Mouse (Mus musculus) R1 (cell line): ENCODE data around the gene Lrrc7.
"Not testable (repeated sequence)": the region's sequence is repeated elsewhere in the genome, so short reads cannot be mapped to it uniquely, and the experiment has no call there.

Experiments used
- DNase-seq: peaks from one replicate; pipeline ENCODE4 v3.0.0-alpha.2; 2018; ENCODE audit warnings: low read depth, low spot score

The Lrrc7 gene

GRCm38 (mm10) chr3:158168454-158168853 lies 393.6 kb downstream of the Lrrc7 start:
- peak; percentile 45 for DNase-seq

- DNase-seq, result peak; percentile 10
Measured at GRCm38 (mm10) chr3:158165004-158165403, 397.0 kb downstream of the Lrrc7 start.

GRCm38 (mm10) chr3:158164452-158164851 lies 397.6 kb downstream of the Lrrc7 start:
- no peak for DNase-seq

- DNase-seq, result no peak
Measured at GRCm38 (mm10) chr3:158163127-158163526, 398.9 kb downstream of the Lrrc7 start.

- DNase-seq, result no peak
Measured at GRCm38 (mm10) chr3:158161924-158162490, 400.0 kb downstream of the Lrrc7 start.

- no peak for DNase-seq
Measured at GRCm38 (mm10) chr3:158155515-158156286, 406.3 kb downstream of the Lrrc7 start.

- DNase-seq, result no peak
Measured at GRCm38 (mm10) chr3:158154134-158154533, 407.9 kb downstream of the Lrrc7 start.

- DNase-seq, result no peak
Measured at GRCm38 (mm10) chr3:158148998-158149397, 413.0 kb downstream of the Lrrc7 start.

GRCm38 (mm10) chr3:158140629-158141028 lies 421.4 kb downstream of the Lrrc7 start:
- no peak for DNase-seq

GRCm38 (mm10) chr3:158137796-158138195 lies 424.2 kb downstream of the Lrrc7 start:
- no peak for DNase-seq

GRCm38 (mm10) chr3:158131672-158132071 lies 430.3 kb downstream of the Lrrc7 start:
- no peak for DNase-seq

- no peak for DNase-seq
Measured at GRCm38 (mm10) chr3:158131233-158131632, 430.8 kb downstream of the Lrrc7 start.

GRCm38 (mm10) chr3:158122899-158123298 lies 439.1 kb downstream of the Lrrc7 start:
- DNase-seq, result no peak

GRCm38 (mm10) chr3:158105260-158105659 lies 456.8 kb downstream of the Lrrc7 start:
- no peak for DNase-seq

GRCm38 (mm10) chr3:158103467-158103866 lies 458.6 kb downstream of the Lrrc7 start:
- no peak for DNase-seq

- DNase-seq, result not testable (repeated sequence)
Measured at GRCm38 (mm10) chr3:158102530-158102929, 459.5 kb downstream of the Lrrc7 start.

- peak; percentile 66 for DNase-seq
Measured at GRCm38 (mm10) chr3:158102043-158102442, 460.0 kb downstream of the Lrrc7 start.

- no peak for DNase-seq
Measured at GRCm38 (mm10) chr3:158093919-158094318, 468.1 kb downstream of the Lrrc7 start.

GRCm38 (mm10) chr3:158091601-158092000 lies 470.4 kb downstream of the Lrrc7 start:
- no peak for DNase-seq

- DNase-seq, result no peak
Measured at GRCm38 (mm10) chr3:158077828-158078227, 484.2 kb downstream of the Lrrc7 start.

- no peak for DNase-seq
Measured at GRCm38 (mm10) chr3:158077380-158077772, 484.6 kb downstream of the Lrrc7 start.

- DNase-seq, result peak; percentile 57
Measured at GRCm38 (mm10) chr3:158076685-158077379, 485.2 kb downstream of the Lrrc7 start.

GRCm38 (mm10) chr3:158075004-158075403 lies 487.0 kb downstream of the Lrrc7 start:
- DNase-seq, result no peak
